ENCODE assay signal across 8 mouse cellular contexts in genomic region chr7:19403731-19404296, GRCm38 (mm10). TPM values are rescaled to one million over a fixed set of nuclear protein-coding genes. Genes with fewer than 3 reads are reported as not detected.
DNase-seq lines count a peak whose midpoint lies in the region; ATAC-seq and TF ChIP-seq lines count a peak whose summit lies in the region.

Gene Klc3, minus strand, starts transcription at chr7:19404104.

- peak; percentile 84 for DNase-seq in ES-CJ7 (ENCODE audit: low read depth, low spot score)
- peak; percentile 88 for DNase-seq in kidney, postnatal 14 days
- peak; percentile 72 to 80 for DNase-seq in spleen, adult 18-20 months
- no peak for DNase-seq in cerebellum, postnatal 4 days (ENCODE audit: low spot score in 2 of 2)
- DNase-seq in right cerebral cortex, postnatal 14 days, result no peak

- TF ChIP-seq POLR2A in bone marrow macrophage, adult 2 months (IDR thresholded peaks at IDR 0.05; ENCODE audit: borderline replicate concordance, low read depth, low read length), result no peak

- peak within 1 kb of the TSS; percentile 98 for H3K4me2 ChIP-seq in heart, embryonic 13.5 days

- 1% methylated on average over 62 of the region's 62 CpGs for WGBS in heart, embryonic 13.5 days

- H3K27ac ChIP-seq in bone marrow macrophage, adult 2 months (ENCODE audit: insufficient read depth, low read depth, low read length), result no peak within 1 kb of the TSS
- H3K27ac ChIP-seq in heart, embryonic 13.5 days (replicated peaks), result no peak within 1 kb of the TSS

- H3K36me3 ChIP-seq in heart, embryonic 13.5 days, result no peaks in the 10 kb centered on the region
- no peaks in the 10 kb centered on the region for H3K36me3 ChIP-seq in megakaryocyte, embryonic 14.5 days (replicated peaks; ENCODE audit: low read length)

- no peaks in the 10 kb centered on the region for H3K4me1 ChIP-seq in bone marrow macrophage, adult 2 months (ENCODE audit: control insufficient read depth, insufficient read depth, low read length)
- peaks cover 23% of the 10 kb centered on the region for H3K4me1 ChIP-seq in heart, embryonic 13.5 days
- peaks cover 49% of the 10 kb centered on the region for H3K4me1 ChIP-seq in megakaryocyte, embryonic 14.5 days

- peak within 1 kb of the TSS; percentile 80 for H3K9ac ChIP-seq in heart, embryonic 13.5 days

- H3K27me3 ChIP-seq in heart, embryonic 13.5 days (replicated peaks), result peaks cover 68% of the 10 kb centered on the region
- H3K27me3 ChIP-seq in megakaryocyte, embryonic 14.5 days (replicated peaks), result peaks cover 43% of the 10 kb centered on the region

- H3K4me3 ChIP-seq in bone marrow macrophage, adult 2 months (ENCODE audit: insufficient read depth, low read length), result peak within 1 kb of the TSS; percentile 44
- peak within 1 kb of the TSS; percentile 70 for H3K4me3 ChIP-seq in heart, embryonic 13.5 days
- H3K4me3 ChIP-seq in megakaryocyte, embryonic 14.5 days (replicated peaks), result peak within 1 kb of the TSS; percentile 93

- H3K9me3 ChIP-seq in heart, embryonic 13.5 days, result peaks cover 6% of the 10 kb centered on the region
- peaks cover 13% of the 10 kb centered on the region for H3K9me3 ChIP-seq in megakaryocyte, embryonic 14.5 days

- ATAC-seq in heart, embryonic 13.5 days (ENCODE audit: extremely low read depth, insufficient number of reproducible peaks, low FRiP score, low TSS enrichment), result peak; percentile 66

- TF ChIP-seq CTCF in bone marrow macrophage, adult 2 months (IDR thresholded peaks at IDR 0.05; ENCODE audit: low read depth, low read length), result no peak

RNA-seq across cellular contexts. Expression of gene Klc3, which starts in this region (rescaled TPM):
- 0.95 TPM in 1 of 2 replicates, not detected in the other for polyA plus RNA-seq in bone marrow macrophage, adult 2 months (2012; ENCODE audit: insufficient read depth, insufficient read length, missing spikeins)
- polyA plus RNA-seq in heart, embryonic 13.5 days (2015; fragmentation: Nextera tagmentation; extraction: Ambion mirVana), result 4.8 and 5.5 TPM in 2 replicates
- polyA plus RNA-seq in megakaryocyte, embryonic 14.5 days (2012; ENCODE audit: insufficient read depth, low replicate concordance), result 1.3 TPM in 1 of 2 replicates, not detected in the other

Comparison
In these comparisons a context has a peak if more than half of its experiments do, and no peak if none do; other contexts are left out.
1. DNase-seq: peak in ES-CJ7 (single experiment), kidney, postnatal 14 days (single experiment) and spleen, adult 18-20 months (2 of 2); none in cerebellum, postnatal 4 days (0 of 2) and right cerebral cortex, postnatal 14 days (single experiment).
2. Peak in every context shown above with its lines, with median percentiles within 50 percentile points of each other: H3K4me3 ChIP-seq.